Mouse (Mus musculus): Measurements from ENCODE around the gene Tgfbr2. TPM values are rescaled to one million over a fixed set of nuclear protein-coding genes. Genes with fewer than 3 reads are reported as not detected.
"Not testable (repeated sequence)": the region's sequence is repeated elsewhere in the genome, so short reads cannot be mapped to it uniquely, and the experiment has no call there.

The Tgfbr2 gene
- polyA plus RNA-seq, 1 experiment, result 27.2 TPM

DNA sequence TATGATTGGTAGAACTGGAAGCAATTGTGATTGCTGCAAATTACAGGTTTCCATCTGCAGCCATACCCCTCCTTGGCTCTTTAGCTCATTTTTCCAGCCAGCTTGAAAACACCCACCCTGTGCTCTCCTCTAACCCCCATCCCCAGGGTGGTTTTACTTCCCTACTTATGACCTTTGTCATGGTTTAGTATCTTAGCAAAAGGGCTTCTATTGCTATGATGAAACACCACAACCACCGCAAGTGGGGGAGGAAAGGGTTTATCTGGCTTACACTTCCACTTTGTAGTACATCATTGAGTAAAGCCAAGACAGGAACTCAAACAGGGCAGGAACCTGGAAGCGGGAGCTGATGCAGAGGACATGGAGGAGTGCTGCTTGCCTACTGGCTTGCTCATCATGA, 97.7 kb downstream of the Tgfbr2 start:
- H3K4me3 ChIP-seq (ENCODE audit: low read depth, low read length), result no peak overlapping the region
- no peaks in the 10 kb centered on the region for H3K36me3 ChIP-seq (ENCODE audit: control insufficient read depth, insufficient read depth, low read length)
- 78% methylated on average over 2 of the region's 2 CpGs for WGBS

DNA sequence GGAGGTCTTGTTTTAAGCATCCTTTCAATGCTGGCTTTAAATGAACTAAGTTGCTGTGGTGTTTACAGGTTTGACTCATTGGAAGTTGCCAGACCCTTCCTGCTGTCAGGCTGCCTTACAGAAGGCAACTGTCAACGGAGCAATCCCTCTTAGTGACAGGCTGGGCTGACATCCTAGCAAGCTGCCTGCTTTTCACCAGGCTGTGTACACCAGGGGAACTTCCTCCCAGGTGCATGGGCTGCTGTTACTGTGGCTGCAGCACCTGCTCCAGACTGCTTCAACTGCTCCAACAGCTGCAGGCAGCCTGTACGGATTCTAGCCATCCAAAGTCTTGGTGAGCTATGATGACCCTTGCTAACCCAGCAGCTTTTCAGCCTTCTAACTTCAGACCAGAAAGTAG, 98.2 kb downstream of the Tgfbr2 start:
- Histone ChIP-seq H3K4me1 (ENCODE audit: control insufficient read depth, insufficient read depth, insufficient read length, low read length) (no peaks in the 10 kb centered on the region), H3K27me3 (ENCODE audit: control insufficient read depth, insufficient read depth, low read length) (no peaks in the 10 kb centered on the region), H3K36me3 (ENCODE audit: control insufficient read depth, insufficient read depth, low read length) (no peaks in the 10 kb centered on the region), H3K4me3 (ENCODE audit: low read depth, low read length) (no peak overlapping the region), H3K27ac (ENCODE audit: insufficient read depth, low read depth, low read length) (no peak overlapping the region)
- 49% methylated on average over 2 of the region's 2 CpGs for WGBS
- no peak for TF ChIP-seq CTCF (IDR thresholded peaks at IDR 0.05; ENCODE audit: extremely low read depth, insufficient read length, insufficient replicate concordance, low read depth, low read length)

More for the DNA sequence above, 97.7 kb downstream of the Tgfbr2 start:
- TF ChIP-seq CTCF (IDR thresholded peaks at IDR 0.05; ENCODE audit: extremely low read depth, insufficient read length, insufficient replicate concordance, low read depth, low read length), result no peak
- Histone ChIP-seq H3K27me3 (ENCODE audit: control insufficient read depth, insufficient read depth, low read length) (no peaks in the 10 kb centered on the region), H3K27ac (ENCODE audit: insufficient read depth, low read depth, low read length) (no peak overlapping the region), H3K4me1 (ENCODE audit: control insufficient read depth, insufficient read depth, insufficient read length, low read length) (no peaks in the 10 kb centered on the region)

DNA sequence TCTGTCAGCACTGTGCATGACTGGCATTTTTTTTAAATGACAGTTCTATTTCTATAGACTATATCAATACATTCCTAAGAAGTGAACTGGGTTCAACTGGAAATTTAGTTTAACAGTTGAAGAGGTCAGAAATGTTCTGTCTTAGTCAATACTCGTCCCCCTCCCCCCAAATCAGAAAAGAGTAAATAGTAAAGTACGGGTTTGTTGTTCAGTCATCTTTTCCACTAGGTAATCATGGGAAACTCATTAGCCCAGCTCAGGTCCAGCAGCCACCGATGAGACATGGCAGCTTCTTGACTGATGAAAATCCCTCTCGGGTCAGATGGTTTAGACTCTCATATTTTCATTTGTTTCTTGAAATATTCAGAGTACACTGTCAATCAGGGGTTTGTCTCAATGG, 99.0 kb downstream of the Tgfbr2 start:
- H3K4me3 ChIP-seq (ENCODE audit: low read depth, low read length), result no peak overlapping the region
- H3K36me3 ChIP-seq (ENCODE audit: control insufficient read depth, insufficient read depth, low read length), result no peaks in the 10 kb centered on the region
- 70% methylated on average over 4 of the region's 4 CpGs for WGBS
- no peak overlapping the region for H3K27ac ChIP-seq (ENCODE audit: insufficient read depth, low read depth, low read length)
- H3K4me1 ChIP-seq (ENCODE audit: control insufficient read depth, insufficient read depth, insufficient read length, low read length), result no peaks in the 10 kb centered on the region
- TF ChIP-seq POLR2A (IDR thresholded peaks at IDR 0.05; ENCODE audit: low read depth, low read length) (no peak), CTCF (IDR thresholded peaks at IDR 0.05; ENCODE audit: extremely low read depth, insufficient read length, insufficient replicate concordance, low read depth, low read length) (no peak)
- H3K27me3 ChIP-seq (ENCODE audit: control insufficient read depth, insufficient read depth, low read length), result no peaks in the 10 kb centered on the region

DNA sequence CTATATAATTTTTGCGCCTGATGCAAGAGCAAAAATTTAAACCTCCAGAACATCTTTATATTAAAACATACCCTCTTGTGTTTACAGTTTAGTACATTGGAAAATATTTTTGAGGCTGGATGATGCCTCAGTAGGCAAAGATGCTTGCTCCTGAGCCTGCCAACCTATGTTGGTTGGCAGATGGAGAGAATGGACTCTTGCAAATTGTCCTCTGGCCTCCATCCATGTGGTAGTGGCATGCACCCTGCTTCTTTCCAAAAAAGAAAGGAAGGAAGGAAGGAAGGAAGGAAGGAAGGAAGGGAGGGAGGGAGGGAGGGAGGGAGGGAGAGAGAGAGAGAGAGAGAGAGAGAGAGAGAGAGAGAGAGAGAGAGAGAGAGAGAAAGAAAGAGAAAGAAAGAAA, 103.6 kb downstream of the Tgfbr2 start:
- H3K27ac ChIP-seq (ENCODE audit: insufficient read depth, low read depth, low read length); H3K4me1 ChIP-seq (ENCODE audit: control insufficient read depth, insufficient read depth, insufficient read length, low read length); H3K36me3 ChIP-seq (ENCODE audit: control insufficient read depth, insufficient read depth, low read length); H3K27me3 ChIP-seq (ENCODE audit: control insufficient read depth, insufficient read depth, low read length); H3K4me3 ChIP-seq (ENCODE audit: low read depth, low read length): not testable (repeated sequence)
- WGBS, result 100% methylated on average over 1 of the region's 1 CpGs

DNA sequence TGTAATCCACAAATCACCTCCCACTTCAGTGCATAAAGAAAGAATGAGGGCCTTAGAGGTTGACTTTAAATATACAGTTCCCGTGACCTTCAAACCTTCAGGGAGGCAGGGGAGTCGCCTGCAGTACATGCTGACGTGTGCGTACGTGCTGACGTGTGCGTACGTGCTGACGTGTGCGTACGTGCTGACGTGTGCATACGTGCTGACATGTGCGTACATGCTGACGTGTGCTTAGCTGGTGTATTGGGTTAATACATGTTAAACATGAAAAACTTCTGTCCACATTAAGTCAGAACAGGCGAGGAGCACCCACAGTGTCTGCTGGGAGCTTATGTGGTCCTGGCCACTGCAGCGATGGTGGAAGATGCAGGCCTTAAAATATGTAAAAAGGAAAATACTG, 110.4 kb downstream of the Tgfbr2 start:
- no peak for TF ChIP-seq CTCF (IDR thresholded peaks at IDR 0.05; ENCODE audit: extremely low read depth, insufficient read length, insufficient replicate concordance, low read depth, low read length)
- no peak for TF ChIP-seq POLR2A (IDR thresholded peaks at IDR 0.05; ENCODE audit: low read depth, low read length)
- H3K27ac ChIP-seq (ENCODE audit: insufficient read depth, low read depth, low read length), result no peak overlapping the region
- 89% methylated on average over 17 of the region's 17 CpGs for WGBS
- no peaks in the 10 kb centered on the region for H3K36me3 ChIP-seq (ENCODE audit: control insufficient read depth, insufficient read depth, low read length)
- H3K4me3 ChIP-seq (ENCODE audit: low read depth, low read length), result no peak overlapping the region
- H3K4me1 ChIP-seq (ENCODE audit: control insufficient read depth, insufficient read depth, insufficient read length, low read length), result no peaks in the 10 kb centered on the region
- no peaks in the 10 kb centered on the region for H3K27me3 ChIP-seq (ENCODE audit: control insufficient read depth, insufficient read depth, low read length)

DNA sequence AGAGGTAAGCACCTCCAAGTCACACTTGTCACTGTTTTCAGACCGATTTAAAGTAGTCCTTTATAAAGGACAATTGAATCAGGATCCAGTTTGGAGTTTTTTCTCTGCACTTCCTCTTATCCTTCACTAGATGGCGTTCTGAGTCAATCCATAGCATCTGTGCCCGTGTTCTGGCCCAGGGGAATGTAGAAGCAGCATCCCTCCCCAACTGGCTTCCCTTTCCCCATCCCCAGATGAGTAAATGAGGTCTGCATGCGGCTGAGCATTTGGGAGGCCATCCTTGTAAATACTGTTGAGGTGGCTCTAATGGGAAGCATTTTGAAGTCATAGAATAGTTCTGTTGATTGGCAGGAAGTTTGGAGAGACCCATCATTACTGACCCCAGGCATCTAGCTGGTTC, 114.5 kb downstream of the Tgfbr2 start:
- no peak for TF ChIP-seq POLR2A (IDR thresholded peaks at IDR 0.05; ENCODE audit: low read depth, low read length)
- TF ChIP-seq CTCF (IDR thresholded peaks at IDR 0.05; ENCODE audit: extremely low read depth, insufficient read length, insufficient replicate concordance, low read depth, low read length), result peak; percentile 67; the same call in 1 of the 2 replicates
- H3K27me3 ChIP-seq (ENCODE audit: control insufficient read depth, insufficient read depth, low read length), result no peaks in the 10 kb centered on the region
- H3K4me3 ChIP-seq (ENCODE audit: low read depth, low read length), result no peak overlapping the region
- no peak overlapping the region for H3K27ac ChIP-seq (ENCODE audit: insufficient read depth, low read depth, low read length)
- H3K4me1 ChIP-seq (ENCODE audit: control insufficient read depth, insufficient read depth, insufficient read length, low read length), result no peaks in the 10 kb centered on the region
- WGBS, result 11% methylated on average over 4 of the region's 4 CpGs
- no peaks in the 10 kb centered on the region for H3K36me3 ChIP-seq (ENCODE audit: control insufficient read depth, insufficient read depth, low read length)

DNA sequence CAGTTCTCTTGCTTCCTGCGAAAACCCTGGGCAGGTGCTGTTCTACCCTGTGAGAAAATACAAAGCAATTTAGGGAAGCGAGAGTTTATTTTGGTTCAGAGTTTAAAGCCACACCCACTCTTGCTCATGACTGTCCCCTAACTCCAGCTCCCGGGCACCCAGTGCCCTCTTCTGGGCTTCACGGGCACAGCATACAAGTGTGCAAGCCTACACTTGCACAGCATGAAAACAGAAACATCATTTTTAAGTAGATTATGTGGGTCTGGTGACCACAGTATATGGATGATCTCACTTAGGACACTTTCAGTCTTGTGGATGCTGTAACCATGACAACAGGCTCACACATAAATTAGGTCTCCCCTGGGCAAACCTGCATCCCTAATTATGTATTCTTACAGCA, 116.0 kb downstream of the Tgfbr2 start:
- WGBS, result 26% methylated on average over 4 of the region's 4 CpGs
- no peaks in the 10 kb centered on the region for H3K36me3 ChIP-seq (ENCODE audit: control insufficient read depth, insufficient read depth, low read length)
- H3K27ac ChIP-seq (ENCODE audit: insufficient read depth, low read depth, low read length), result no peak overlapping the region
- no peaks in the 10 kb centered on the region for H3K4me1 ChIP-seq (ENCODE audit: control insufficient read depth, insufficient read depth, insufficient read length, low read length)
- no peaks in the 10 kb centered on the region for H3K27me3 ChIP-seq (ENCODE audit: control insufficient read depth, insufficient read depth, low read length)
- TF ChIP-seq POLR2A (IDR thresholded peaks at IDR 0.05; ENCODE audit: low read depth, low read length) (no peak), CTCF (IDR thresholded peaks at IDR 0.05; ENCODE audit: extremely low read depth, insufficient read length, insufficient replicate concordance, low read depth, low read length) (peak; percentile 44; the same call in 1 of the 2 replicates)
- H3K4me3 ChIP-seq (ENCODE audit: low read depth, low read length), result no peak overlapping the region

DNA sequence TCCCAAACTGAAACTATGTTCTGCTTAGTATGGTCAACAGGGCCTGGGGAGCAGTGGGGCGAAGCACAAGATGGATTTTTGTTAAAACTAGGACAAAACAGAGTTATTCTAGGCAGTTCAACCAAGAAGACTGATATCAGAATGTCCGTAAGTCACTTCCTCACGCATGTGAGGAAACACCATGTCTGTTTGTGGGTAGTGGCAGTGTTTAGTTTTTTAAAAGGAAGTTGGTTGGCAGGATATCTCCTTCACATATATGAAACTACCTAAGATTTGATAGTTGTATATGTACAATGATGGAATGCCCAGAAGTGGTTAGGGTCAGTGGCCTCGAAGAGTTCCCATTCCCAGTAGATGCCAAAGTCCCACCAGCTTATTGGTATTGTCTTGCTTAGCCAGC, 116.7 kb downstream of the Tgfbr2 start:
- no peak overlapping the region for H3K4me3 ChIP-seq (ENCODE audit: low read depth, low read length)
- H3K27ac ChIP-seq (ENCODE audit: insufficient read depth, low read depth, low read length), result no peak overlapping the region
- no peaks in the 10 kb centered on the region for H3K4me1 ChIP-seq (ENCODE audit: control insufficient read depth, insufficient read depth, insufficient read length, low read length)
- no peaks in the 10 kb centered on the region for H3K27me3 ChIP-seq (ENCODE audit: control insufficient read depth, insufficient read depth, low read length)
- no peak for TF ChIP-seq CTCF (IDR thresholded peaks at IDR 0.05; ENCODE audit: extremely low read depth, insufficient read length, insufficient replicate concordance, low read depth, low read length)
- no peak for TF ChIP-seq POLR2A (IDR thresholded peaks at IDR 0.05; ENCODE audit: low read depth, low read length)
- 79% methylated on average over 4 of the region's 4 CpGs for WGBS
- no peaks in the 10 kb centered on the region for H3K36me3 ChIP-seq (ENCODE audit: control insufficient read depth, insufficient read depth, low read length)

All from small intestine, adult 2 months (tissue).